Mouse (Mus musculus): ENCODE results near the gene Cyp4a32. TPM values are rescaled to one million over a fixed set of nuclear protein-coding genes. Genes with fewer than 3 reads are reported as not detected.
"Not testable (repeated sequence)": the region's sequence is repeated elsewhere in the genome, so short reads cannot be mapped to it uniquely, and the experiment has no call there.

Gene Cyp4a32
- not detected in 2 replicates for polyA plus RNA-seq (2012; rRNA removed)

- not testable (repeated sequence) for H3K4me3 ChIP-seq (ENCODE audit: insufficient read depth, low read length); H3K4me1 ChIP-seq (ENCODE audit: control insufficient read depth, insufficient read depth, low read length); H3K27ac ChIP-seq (ENCODE audit: insufficient read depth, low read length)
These were observed at the start of gene Cyp4a32 for GRCm38 (mm10) chr4:115600611-115601010. Gene Cyp4a32, plus strand, starts transcription at chr4:115600969.

- Histone ChIP-seq H3K4me1 (ENCODE audit: control insufficient read depth, insufficient read depth, low read length) (no peaks in the 10 kb centered on the region), H3K4me3 (ENCODE audit: insufficient read depth, low read length) (no peak overlapping the region), H3K27ac (ENCODE audit: insufficient read depth, low read length) (no peak overlapping the region)
- TF ChIP-seq CTCF (IDR thresholded peaks at IDR 0.05; ENCODE audit: extremely low read depth, insufficient read depth, low read length) (no peak), POLR2A (IDR thresholded peaks at IDR 0.05; ENCODE audit: extremely low read depth, insufficient read depth, low read length) (no peak)
These were observed 48.0 kb upstream of the Cyp4a32 start for GRCm38 (mm10) chr4:115552726-115553125.

GRCm38 (mm10) chr4:115555513-115555912 lies 45.3 kb upstream of the Cyp4a32 start:
- H3K4me1 ChIP-seq (ENCODE audit: control insufficient read depth, insufficient read depth, low read length): no peaks in the 10 kb centered on the region
- H3K4me3 ChIP-seq (ENCODE audit: insufficient read depth, low read length): no peak overlapping the region
- no peak overlapping the region for H3K27ac ChIP-seq (ENCODE audit: insufficient read depth, low read length)
- no peak for TF ChIP-seq CTCF (IDR thresholded peaks at IDR 0.05; ENCODE audit: extremely low read depth, insufficient read depth, low read length)
- no peak for TF ChIP-seq POLR2A (IDR thresholded peaks at IDR 0.05; ENCODE audit: extremely low read depth, insufficient read depth, low read length)

GRCm38 (mm10) chr4:115557861-115558561 lies 42.8 kb upstream of the Cyp4a32 start:
- H3K4me3 ChIP-seq (ENCODE audit: insufficient read depth, low read length): no peak overlapping the region

GRCm38 (mm10) chr4:115561236-115561635 lies 39.5 kb upstream of the Cyp4a32 start:
- not testable (repeated sequence) for H3K4me1 ChIP-seq (ENCODE audit: control insufficient read depth, insufficient read depth, low read length); H3K27ac ChIP-seq (ENCODE audit: insufficient read depth, low read length); H3K4me3 ChIP-seq (ENCODE audit: insufficient read depth, low read length)

More at GRCm38 (mm10) chr4:115557861-115558561, 42.8 kb upstream of the Cyp4a32 start:
- H3K27ac ChIP-seq (ENCODE audit: insufficient read depth, low read length): no peak overlapping the region
- no peak for TF ChIP-seq CTCF (IDR thresholded peaks at IDR 0.05; ENCODE audit: extremely low read depth, insufficient read depth, low read length)
- TF ChIP-seq POLR2A (IDR thresholded peaks at IDR 0.05; ENCODE audit: extremely low read depth, insufficient read depth, low read length): no peak
- H3K4me1 ChIP-seq (ENCODE audit: control insufficient read depth, insufficient read depth, low read length): no peaks in the 10 kb centered on the region

- TF ChIP-seq POLR2A (IDR thresholded peaks at IDR 0.05; ENCODE audit: extremely low read depth, insufficient read depth, low read length) (no peak), CTCF (IDR thresholded peaks at IDR 0.05; ENCODE audit: extremely low read depth, insufficient read depth, low read length) (no peak)
These were observed 37.4 kb upstream of the Cyp4a32 start, which contains the start of gene Cyp4a31 for GRCm38 (mm10) chr4:115563401-115563800. Gene Cyp4a31, plus strand, starts transcription at chr4:115563649.

GRCm38 (mm10) chr4:115564469-115565225 lies 36.1 kb upstream of the Cyp4a32 start:
- not testable (repeated sequence) for H3K4me1 ChIP-seq (ENCODE audit: control insufficient read depth, insufficient read depth, low read length); H3K27ac ChIP-seq (ENCODE audit: insufficient read depth, low read length); H3K4me3 ChIP-seq (ENCODE audit: insufficient read depth, low read length)

More at GRCm38 (mm10) chr4:115563401-115563800, 37.4 kb upstream of the Cyp4a32 start, which contains the start of gene Cyp4a31:
- Histone ChIP-seq H3K4me1 (ENCODE audit: control insufficient read depth, insufficient read depth, low read length) (no peaks in the 10 kb centered on the region), H3K27ac (ENCODE audit: insufficient read depth, low read length) (no peak within 1 kb of the TSS), H3K4me3 (ENCODE audit: insufficient read depth, low read length) (no peak within 1 kb of the TSS)

GRCm38 (mm10) chr4:115575255-115575654 lies 25.5 kb upstream of the Cyp4a32 start:
- no peak overlapping the region for H3K27ac ChIP-seq (ENCODE audit: insufficient read depth, low read length)
- no peak for TF ChIP-seq CTCF (IDR thresholded peaks at IDR 0.05; ENCODE audit: extremely low read depth, insufficient read depth, low read length)

GRCm38 (mm10) chr4:115575776-115576175 lies 25.0 kb upstream of the Cyp4a32 start:
- no peak for TF ChIP-seq POLR2A (IDR thresholded peaks at IDR 0.05; ENCODE audit: extremely low read depth, insufficient read depth, low read length)
- no peak for TF ChIP-seq CTCF (IDR thresholded peaks at IDR 0.05; ENCODE audit: extremely low read depth, insufficient read depth, low read length)
- H3K4me3 ChIP-seq (ENCODE audit: insufficient read depth, low read length): no peak overlapping the region
- no peak overlapping the region for H3K27ac ChIP-seq (ENCODE audit: insufficient read depth, low read length)
- no peaks in the 10 kb centered on the region for H3K4me1 ChIP-seq (ENCODE audit: control insufficient read depth, insufficient read depth, low read length)

More at GRCm38 (mm10) chr4:115575255-115575654, 25.5 kb upstream of the Cyp4a32 start:
- H3K4me1 ChIP-seq (ENCODE audit: control insufficient read depth, insufficient read depth, low read length): no peaks in the 10 kb centered on the region
- H3K4me3 ChIP-seq (ENCODE audit: insufficient read depth, low read length): no peak overlapping the region

- Histone ChIP-seq H3K4me3 (ENCODE audit: insufficient read depth, low read length) (no peak overlapping the region), H3K4me1 (ENCODE audit: control insufficient read depth, insufficient read depth, low read length) (no peaks in the 10 kb centered on the region), H3K27ac (ENCODE audit: insufficient read depth, low read length) (no peak overlapping the region)
- no peak for TF ChIP-seq CTCF (IDR thresholded peaks at IDR 0.05; ENCODE audit: extremely low read depth, insufficient read depth, low read length)
- no peak for TF ChIP-seq POLR2A (IDR thresholded peaks at IDR 0.05; ENCODE audit: extremely low read depth, insufficient read depth, low read length)
These were observed 17.7 kb upstream of the Cyp4a32 start for GRCm38 (mm10) chr4:115583036-115583435.
